Mouse (Mus musculus): ENCODE measurements around the gene Foxp1. TPM values are rescaled to one million over a fixed set of nuclear protein-coding genes. Genes with fewer than 3 reads are reported as not detected.
A peak's percentile ranks its signal among the peaks of the same experiment; 100 is the strongest.

Gene Foxp1
- polyA plus RNA-seq, 1 experiment from 2014 or later = 45.3 TPM

DNA sequence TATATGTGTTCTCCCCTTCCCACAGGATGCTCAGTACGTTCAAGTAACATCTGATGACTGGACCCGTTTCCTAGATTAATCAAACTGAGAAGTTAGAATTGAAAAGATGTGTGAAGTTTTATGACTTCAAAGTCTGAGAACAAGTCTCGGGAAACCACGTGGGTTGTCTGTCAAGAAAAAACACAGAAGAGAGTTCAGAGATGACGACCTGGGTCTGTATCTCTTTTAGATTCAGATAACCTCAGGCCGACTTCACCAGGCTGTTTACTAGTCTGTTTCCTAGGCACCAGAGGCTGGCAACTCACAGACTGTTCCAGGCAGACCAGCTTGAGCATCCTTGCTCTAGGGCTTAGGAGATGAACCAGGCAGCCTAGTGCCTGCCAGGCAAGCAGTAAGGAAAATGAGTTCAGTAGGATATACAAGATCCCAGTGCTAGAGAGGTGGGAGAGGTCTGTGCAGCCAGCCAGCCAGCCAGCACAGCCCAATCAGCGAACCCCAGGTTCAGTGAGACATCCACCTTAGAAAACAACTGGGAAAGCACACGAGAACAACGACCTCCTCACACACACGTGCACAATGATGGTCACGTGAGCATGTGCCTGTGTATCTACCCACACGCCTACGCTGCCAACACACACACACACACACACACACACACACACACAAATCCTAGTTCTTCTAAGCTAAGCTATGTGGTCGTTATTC lies 212.9 kb downstream of the Foxp1 start:
- Histone ChIP-seq H3K27ac (ENCODE audit: low read depth, low read length) (no peak overlapping the region), H3K4me1 (replicated peaks; ENCODE audit: control insufficient read depth, insufficient read depth, low read length) (no peaks in the 10 kb centered on the region; the same call in 1 of the 2 replicates), H3K27me3 (replicated peaks; ENCODE audit: control insufficient read depth, insufficient read depth, low read length) (no peaks in the 10 kb centered on the region), H3K9ac (ENCODE audit: low read depth, low read length) (no peak overlapping the region), H3K9me3 (ENCODE audit: control insufficient read depth) (no peaks in the 10 kb centered on the region), H3K36me3 (ENCODE audit: control insufficient read depth, insufficient read depth) (peaks cover 9% of the 10 kb centered on the region; the same call in 1 of the 2 replicates), H3K4me2 (replicated peaks; ENCODE audit: low read depth) (peak overlapping the region; percentile 40; the same call in 1 of the 2 replicates), H3K4me3 (ENCODE audit: low read depth, low read length) (no peak overlapping the region)
- WGBS = 64% methylated on average over 14 of the region's 14 CpGs
- no peak for TF ChIP-seq CTCF (IDR thresholded peaks at IDR 0.05; ENCODE audit: low read depth)
- ATAC-seq = no peak

DNA sequence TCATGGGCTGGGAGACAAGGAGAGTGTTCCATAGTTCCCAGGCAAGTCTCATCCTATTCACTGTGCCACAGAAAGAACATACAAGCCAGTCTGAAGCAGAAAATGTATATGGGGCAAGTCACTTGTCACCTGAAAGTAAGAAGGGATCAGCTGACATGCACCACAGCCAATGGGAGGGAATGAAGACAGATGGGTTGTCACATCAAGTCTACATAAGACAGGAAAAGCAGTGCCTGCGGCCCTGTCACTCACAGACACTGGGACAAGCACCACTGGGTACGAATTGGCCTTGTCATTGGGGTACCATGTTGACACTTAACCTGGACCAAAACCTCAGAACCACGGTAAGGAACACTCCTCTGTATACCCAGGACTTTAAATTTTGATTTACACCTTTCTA lies 216.8 kb downstream of the Foxp1 start:
- WGBS = 92% methylated on average over 3 of the region's 3 CpGs
- Histone ChIP-seq H3K4me1 (replicated peaks; ENCODE audit: control insufficient read depth, insufficient read depth, low read length) (no peaks in the 10 kb centered on the region; the same call in 1 of the 2 replicates), H3K4me3 (ENCODE audit: low read depth, low read length) (no peak overlapping the region), H3K27me3 (replicated peaks; ENCODE audit: control insufficient read depth, insufficient read depth, low read length) (no peaks in the 10 kb centered on the region), H3K9me3 (ENCODE audit: control insufficient read depth) (no peaks in the 10 kb centered on the region), H3K4me2 (replicated peaks; ENCODE audit: low read depth) (no peak overlapping the region), H3K9ac (ENCODE audit: low read depth, low read length) (no peak overlapping the region), H3K36me3 (ENCODE audit: control insufficient read depth, insufficient read depth) (peaks cover 9% of the 10 kb centered on the region; the same call in 1 of the 2 replicates), H3K27ac (ENCODE audit: low read depth, low read length) (no peak overlapping the region)
- no peak for ATAC-seq
- TF ChIP-seq CTCF (IDR thresholded peaks at IDR 0.05; ENCODE audit: low read depth) = no peak

DNA sequence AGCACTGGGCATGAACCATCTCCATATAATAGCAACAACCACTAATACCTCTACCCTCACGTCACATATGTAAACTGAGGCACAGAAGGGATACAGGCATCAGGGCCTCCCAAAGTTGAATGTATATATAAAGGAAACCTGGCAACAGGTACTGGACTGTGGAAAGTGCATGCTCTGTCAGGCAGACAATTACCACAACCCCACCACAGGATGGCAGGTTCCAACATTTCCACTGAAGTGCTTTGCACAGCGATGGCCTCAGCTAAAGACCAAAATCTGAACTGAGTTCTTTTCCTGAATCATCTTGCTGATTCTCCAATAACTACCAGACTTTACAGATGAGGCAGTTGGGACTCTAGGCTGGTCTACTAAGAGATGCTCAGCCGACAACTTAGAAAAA lies 217.3 kb downstream of the Foxp1 start:
- ATAC-seq = no peak
- TF ChIP-seq CTCF (IDR thresholded peaks at IDR 0.05; ENCODE audit: low read depth) = no peak
- 89% methylated on average over 3 of the region's 3 CpGs for WGBS

DNA sequence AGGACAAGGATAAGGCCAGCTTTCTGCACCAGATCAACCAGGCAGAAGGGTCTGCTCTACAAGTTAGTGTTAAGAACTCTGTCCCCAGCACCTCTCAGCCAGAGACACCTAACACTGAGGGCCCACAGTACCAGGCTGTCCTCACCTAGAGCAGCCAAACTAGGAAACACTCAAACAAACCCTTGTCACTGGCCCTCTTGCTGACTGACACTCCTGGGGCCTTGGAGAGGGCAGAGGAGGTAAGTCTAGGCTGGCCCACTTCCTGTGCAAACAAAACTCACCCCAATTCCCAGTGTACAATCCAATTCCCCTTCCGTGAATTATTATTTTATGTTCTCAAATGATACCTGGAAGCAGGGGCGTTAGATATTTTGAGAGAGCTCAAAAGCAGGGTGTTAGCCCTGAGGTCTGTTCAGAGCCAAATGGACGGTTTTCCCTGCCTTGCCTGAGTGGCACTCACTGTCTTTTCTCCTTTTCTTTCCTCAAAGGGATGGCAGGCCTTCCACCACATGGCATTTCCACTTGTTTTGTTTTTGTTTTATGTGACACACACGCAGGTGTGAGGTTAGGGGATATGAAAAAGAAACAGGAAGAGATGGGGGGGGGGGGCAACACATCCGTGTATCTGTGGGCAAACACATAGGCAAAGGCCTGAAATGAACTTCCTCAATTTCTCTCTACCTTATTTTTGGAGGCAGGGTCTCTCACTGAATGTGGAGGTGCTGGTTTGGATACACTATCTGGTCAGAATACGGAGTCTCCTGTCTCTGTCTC lies 219.7 kb downstream of the Foxp1 start:
- no peaks in the 10 kb centered on the region for H3K9me3 ChIP-seq (ENCODE audit: control insufficient read depth)
- 66% methylated on average over 6 of the region's 6 CpGs for WGBS
- H3K27me3 ChIP-seq (replicated peaks; ENCODE audit: control insufficient read depth, insufficient read depth, low read length) = no peaks in the 10 kb centered on the region
- no peak for TF ChIP-seq CTCF (IDR thresholded peaks at IDR 0.05; ENCODE audit: low read depth)
- ATAC-seq = no peak
- no peaks in the 10 kb centered on the region for H3K4me1 ChIP-seq (replicated peaks; ENCODE audit: control insufficient read depth, insufficient read depth, low read length)
- H3K9ac ChIP-seq (ENCODE audit: low read depth, low read length) = no peak overlapping the region
- H3K4me2 ChIP-seq (replicated peaks; ENCODE audit: low read depth) = no peak overlapping the region
- no peak overlapping the region for H3K4me3 ChIP-seq (ENCODE audit: low read depth, low read length)
- peaks cover 7% of the 10 kb centered on the region; the same call in 1 of the 2 replicates for H3K36me3 ChIP-seq (ENCODE audit: control insufficient read depth, insufficient read depth)
- no peak overlapping the region for H3K27ac ChIP-seq (ENCODE audit: low read depth, low read length)

More for the DNA sequence above, 217.3 kb downstream of the Foxp1 start:
- H3K4me3 ChIP-seq (ENCODE audit: low read depth, low read length) = no peak overlapping the region
- H3K4me2 ChIP-seq (replicated peaks; ENCODE audit: low read depth) = no peak overlapping the region
- H3K36me3 ChIP-seq (ENCODE audit: control insufficient read depth, insufficient read depth) = peaks cover 9% of the 10 kb centered on the region; the same call in 1 of the 2 replicates
- no peaks in the 10 kb centered on the region for H3K27me3 ChIP-seq (replicated peaks; ENCODE audit: control insufficient read depth, insufficient read depth, low read length)
- H3K9ac ChIP-seq (ENCODE audit: low read depth, low read length) = no peak overlapping the region
- no peaks in the 10 kb centered on the region for H3K9me3 ChIP-seq (ENCODE audit: control insufficient read depth)
- no peak overlapping the region for H3K27ac ChIP-seq (ENCODE audit: low read depth, low read length)
- no peaks in the 10 kb centered on the region for H3K4me1 ChIP-seq (replicated peaks; ENCODE audit: control insufficient read depth, insufficient read depth, low read length)

DNA sequence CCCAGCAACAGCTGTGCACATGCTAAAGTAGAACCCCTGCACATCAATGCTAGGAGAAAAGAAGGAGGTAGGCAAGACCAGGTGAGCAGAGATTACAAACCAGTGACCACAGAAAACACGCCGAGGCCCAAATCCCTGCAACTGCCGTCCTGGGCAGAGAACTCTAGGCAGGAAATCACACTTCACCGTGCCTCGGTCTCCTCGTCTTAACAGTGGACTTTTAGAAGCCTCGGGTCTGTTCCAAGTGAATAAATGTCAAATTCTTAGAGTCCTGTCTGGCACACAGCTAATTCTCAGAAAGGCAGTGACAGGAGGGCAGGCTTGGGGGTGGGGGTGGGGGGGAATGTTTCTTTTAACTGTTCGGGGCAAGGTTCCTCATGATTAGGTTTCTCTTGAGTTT lies 220.6 kb downstream of the Foxp1 start:
- no peak overlapping the region for H3K27ac ChIP-seq (ENCODE audit: low read depth, low read length)
- TF ChIP-seq CTCF (IDR thresholded peaks at IDR 0.05; ENCODE audit: low read depth) = no peak
- H3K4me1 ChIP-seq (replicated peaks; ENCODE audit: control insufficient read depth, insufficient read depth, low read length) = no peaks in the 10 kb centered on the region
- ATAC-seq = no peak
- no peak overlapping the region for H3K4me3 ChIP-seq (ENCODE audit: low read depth, low read length)
- WGBS = 82% methylated on average over 8 of the region's 8 CpGs
- H3K36me3 ChIP-seq (ENCODE audit: control insufficient read depth, insufficient read depth) = no peaks in the 10 kb centered on the region
- no peaks in the 10 kb centered on the region for H3K27me3 ChIP-seq (replicated peaks; ENCODE audit: control insufficient read depth, insufficient read depth, low read length)
- no peaks in the 10 kb centered on the region for H3K9me3 ChIP-seq (ENCODE audit: control insufficient read depth)
- no peak overlapping the region for H3K9ac ChIP-seq (ENCODE audit: low read depth, low read length)
- no peak overlapping the region for H3K4me2 ChIP-seq (replicated peaks; ENCODE audit: low read depth)

DNA sequence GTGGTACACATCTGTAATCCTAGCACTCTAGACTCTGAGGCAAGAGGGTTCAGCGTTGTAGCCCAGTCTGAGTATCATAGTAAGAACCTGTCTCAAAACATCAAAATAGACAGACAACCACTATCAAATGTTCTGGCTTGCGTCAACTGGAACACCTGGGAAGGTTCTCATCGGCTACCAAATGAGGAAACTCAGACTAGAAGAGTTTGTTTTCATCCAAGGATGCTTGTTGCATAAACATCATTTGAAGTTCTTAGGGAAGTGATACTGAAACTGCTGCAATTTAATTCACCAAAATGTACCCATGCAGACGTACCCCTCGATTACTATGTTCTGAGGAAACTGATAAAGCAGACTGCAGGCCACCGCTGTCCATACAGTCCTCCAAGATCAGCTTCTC lies 222.3 kb downstream of the Foxp1 start:
- no peaks in the 10 kb centered on the region for H3K4me1 ChIP-seq (replicated peaks; ENCODE audit: control insufficient read depth, insufficient read depth, low read length)
- no peaks in the 10 kb centered on the region for H3K27me3 ChIP-seq (replicated peaks; ENCODE audit: control insufficient read depth, insufficient read depth, low read length)
- TF ChIP-seq CTCF (IDR thresholded peaks at IDR 0.05; ENCODE audit: low read depth) = no peak
- no peak overlapping the region for H3K4me3 ChIP-seq (ENCODE audit: low read depth, low read length)
- ATAC-seq = no peak
- no peaks in the 10 kb centered on the region for H3K9me3 ChIP-seq (ENCODE audit: control insufficient read depth)
- H3K27ac ChIP-seq (ENCODE audit: low read depth, low read length) = no peak overlapping the region
- no peaks in the 10 kb centered on the region for H3K36me3 ChIP-seq (ENCODE audit: control insufficient read depth, insufficient read depth)
- 91% methylated on average over 6 of the region's 6 CpGs for WGBS
- H3K9ac ChIP-seq (ENCODE audit: low read depth, low read length) = no peak overlapping the region
- no peak overlapping the region for H3K4me2 ChIP-seq (replicated peaks; ENCODE audit: low read depth)

Measured in intestine, postnatal 0 days (tissue).